Mouse (Mus musculus) heart, embryonic 14.5 days (tissue): ENCODE data around the gene Gstt2. TPM values are rescaled to one million over a fixed set of nuclear protein-coding genes. Genes with fewer than 3 reads are reported as not detected.

Experiments used
- ATAC-seq: fragments of 200-750 bp; cut with Nextera tagmentation; 2 replicates; pipeline ENCODE4 v1.8.0; 2017; ENCODE audit warnings: low read depth, moderate TSS enrichment; ENCODE audit not compliant: insufficient number of reproducible peaks, insufficient read depth, low FRiP score
- H3K27ac ChIP-seq, 2 experiments: fragments of 200-500 bp in 1 of 2; fragments of 300-500 bp in 1 of 2; sonication (generic) in 1 of 2; replicated peaks in 1 of 2; 2 replicates each; pipeline ENCODE4 v1.5.1; 2012 to 2014; ENCODE audit warnings: low read depth in 2 of 2, low read length in 2 of 2, control low read depth in 1 of 2, mild to moderate bottlenecking in 1 of 2, mixed read lengths in 1 of 2; ENCODE audit not compliant: control insufficient read depth in 1 of 2, insufficient read depth in 1 of 2
- H3K27me3 ChIP-seq: fragments of 300-500 bp; sonication (generic); 2 replicates; pipeline ENCODE4 v1.6.1; 2014; ENCODE audit warnings: mild to moderate bottlenecking, low read length, control low read depth; ENCODE audit not compliant: control insufficient read depth, insufficient read depth
- H3K36me3 ChIP-seq: fragments of 300-500 bp; sonication (generic); 2 replicates; pipeline ENCODE4 v1.6.1; 2014; ENCODE audit warnings: mild to moderate bottlenecking, control low read depth, low read length, mixed read lengths; ENCODE audit not compliant: control insufficient read depth, insufficient read depth
- H3K4me1 ChIP-seq, 2 experiments: fragments of 200-500 bp in 1 of 2; fragments of 300-500 bp in 1 of 2; sonication (generic) in 1 of 2; 2 replicates each; pipeline ENCODE4 v1.6.1; 2012 to 2014; ENCODE audit warnings: low read length in 2 of 2, control low read depth in 1 of 2, mixed read lengths in 1 of 2; ENCODE audit not compliant: control insufficient read depth in 2 of 2, insufficient read depth in 2 of 2
- H3K4me2 ChIP-seq: fragments of 300-500 bp; sonication (generic); 2 replicates; pipeline ENCODE4 v1.6.1; 2014; ENCODE audit warnings: mild to moderate bottlenecking, low read length
- H3K4me3 ChIP-seq, 2 experiments: fragments of 200-500 bp in 1 of 2; fragments of 300-500 bp in 1 of 2; sonication (generic) in 1 of 2; 2 replicates each; pipeline ENCODE4 v1.5.1; 2012 to 2014; ENCODE audit warnings: low read length in 2 of 2, mild to moderate bottlenecking in 2 of 2, control low read depth in 1 of 2, low read depth in 1 of 2, moderate library complexity in 1 of 2; ENCODE audit not compliant: control insufficient read depth in 1 of 2, insufficient read depth in 1 of 2
- H3K9ac ChIP-seq: fragments of 300-500 bp; sonication (generic); 2 replicates; pipeline ENCODE4 v1.6.1; 2014; ENCODE audit warnings: mild to moderate bottlenecking, low read length
- H3K9me3 ChIP-seq: fragments of 300-500 bp; sonication (generic); 2 replicates; pipeline ENCODE4 v1.6.1; 2016; ENCODE audit warnings: low read length, control low read depth; ENCODE audit not compliant: control insufficient read depth
- WGBS: fragments of 180-500 bp; shearing (Covaris S2); extraction: QIAGEN DNeasy Blood & Tissue Kit; methylation state at CpG from one replicate; pipeline ENCODE4 v1.1.7; 2014; 5-methylcytosine and 5-hydroxymethylcytosine counted together
- polyA plus RNA-seq: library from polyadenylated mRNA; unstranded; fragments of >200 nt; fragmentation: Nextera tagmentation; extraction: Ambion mirVana; gene quantifications from 2 replicates; pipeline ENCODE4 v1.2.1, GENCODE M21; 2014

Gstt2 gene
- polyA plus RNA-seq, 1 experiment from 2014 or later, result 13.5 TPM

- no peak for ATAC-seq
- 14% methylated on average over 21 of the region's 21 CpGs for WGBS
- peak overlapping the region; percentile 86 for H3K4me2 ChIP-seq
- H3K9me3 ChIP-seq, result no peaks in the 10 kb centered on the region
- no peaks in the 10 kb centered on the region for H3K36me3 ChIP-seq
- peaks cover 7% of the 10 kb centered on the region; the same call in 1 of the 2 replicates for H3K27me3 ChIP-seq
- H3K4me3 ChIP-seq, result peak overlapping the region; percentile 49 to 57
- no peak overlapping the region for H3K27ac ChIP-seq
- H3K4me1 ChIP-seq, result peaks cover 13 to 31% of the 10 kb centered on the region in 2 experiments
- H3K9ac ChIP-seq, result peak overlapping the region; percentile 75
Observed at GRCm38 (mm10) chr10:75833456-75834080, 3.7 kb downstream of the Gstt2 start.

- Histone ChIP-seq H3K4me2 (no peak overlapping the region), H3K27ac (no peak overlapping the region), H3K9ac (no peak overlapping the region), H3K27me3 (peaks cover 7% of the 10 kb centered on the region; the same call in 1 of the 2 replicates), H3K4me3 (no peak overlapping the region), H3K9me3 (no peaks in the 10 kb centered on the region), H3K36me3 (no peaks in the 10 kb centered on the region), H3K4me1 (peaks cover 7 to 21% of the 10 kb centered on the region in 2 experiments)
- no peak for ATAC-seq
- 48% methylated on average over 13 of the region's 13 CpGs for WGBS
Observed at GRCm38 (mm10) chr10:75832272-75832895, 4.8 kb downstream of the Gstt2 start.

DNA sequence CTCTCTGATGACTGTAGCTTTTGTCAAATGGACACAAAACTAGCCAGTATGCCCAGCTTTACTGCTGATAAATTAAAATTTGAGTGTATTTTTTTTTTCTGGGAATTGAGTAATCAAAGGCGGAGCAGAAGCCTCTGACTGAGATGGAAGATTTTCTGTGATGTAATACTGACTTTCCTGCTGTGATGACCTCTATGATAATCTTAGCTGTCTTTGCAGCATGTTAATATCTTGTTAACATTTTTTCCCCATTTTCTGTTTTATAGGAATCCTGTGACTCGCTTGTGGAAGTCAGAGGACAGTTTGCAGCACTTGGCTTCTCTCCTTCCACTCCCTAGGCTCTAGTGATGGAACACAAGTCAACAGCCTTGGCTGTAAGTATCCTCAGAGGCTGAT, 7.0 kb downstream of the Gstt2 start:
- H3K4me2 ChIP-seq, result no peak overlapping the region
- H3K4me1 ChIP-seq, result peaks cover 5% of the 10 kb centered on the region in 2 experiments; a peak in 3 of 4 replicates
- no peaks in the 10 kb centered on the region for H3K9me3 ChIP-seq
- H3K4me3 ChIP-seq, result no peak overlapping the region
- H3K27me3 ChIP-seq, result peaks cover 7% of the 10 kb centered on the region; the same call in 1 of the 2 replicates
- no peak overlapping the region for H3K9ac ChIP-seq
- WGBS, result 75% methylated on average over 2 of the region's 2 CpGs
- no peak overlapping the region for H3K27ac ChIP-seq
- no peak for ATAC-seq
- no peaks in the 10 kb centered on the region for H3K36me3 ChIP-seq

DNA sequence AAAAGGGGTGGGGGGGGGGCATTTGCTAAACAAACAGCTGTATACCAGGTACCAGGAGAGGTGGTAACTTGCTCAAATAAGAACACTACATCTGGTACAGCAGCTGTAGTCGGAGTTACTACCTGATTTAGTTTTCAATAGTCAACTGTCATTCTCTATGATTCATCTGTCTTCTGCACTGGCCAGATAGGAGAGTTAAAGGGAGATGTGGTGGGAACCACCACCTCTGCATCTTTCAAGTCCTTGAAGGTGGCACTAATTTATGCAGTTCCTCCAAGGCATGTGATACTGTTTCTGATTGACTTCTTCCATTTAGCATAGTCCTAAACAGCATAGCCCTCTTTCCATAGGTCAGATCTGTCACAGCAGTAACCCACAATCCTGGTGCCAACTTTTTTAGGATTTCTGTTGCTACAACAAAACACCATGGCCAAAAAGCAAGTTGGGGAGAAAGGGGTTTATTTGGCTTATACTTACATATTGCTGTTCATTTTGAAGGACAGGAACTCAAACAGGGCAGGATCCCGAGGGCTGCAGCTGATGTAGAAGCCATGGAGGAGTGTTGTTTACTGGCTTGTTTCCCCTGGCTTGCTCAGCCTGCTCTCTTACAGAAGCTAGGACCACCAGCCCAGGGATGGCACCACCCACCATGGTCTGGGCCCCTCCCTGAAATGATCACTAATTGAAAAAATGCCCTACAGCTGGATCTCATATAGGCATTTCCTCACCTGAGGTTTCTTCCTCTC, 7.5 kb downstream of the Gstt2 start:
- Histone ChIP-seq H3K9me3 (no peaks in the 10 kb centered on the region), H3K4me1 (peaks cover 4% of the 10 kb centered on the region in 2 experiments; a peak in 2 of 4 replicates), H3K9ac (no peak overlapping the region), H3K27ac (no peak overlapping the region), H3K4me3 (no peak overlapping the region), H3K27me3 (peaks cover 7% of the 10 kb centered on the region; the same call in 1 of the 2 replicates), H3K36me3 (no peaks in the 10 kb centered on the region), H3K4me2 (no peak overlapping the region)
- no peak for ATAC-seq
- 66% methylated on average over 2 of the region's 2 CpGs for WGBS

- 0 out of 2 replicates have a peak, but pooled peaks cover under 1% of the 10 kb centered on the region for H3K9me3 ChIP-seq
- H3K27ac ChIP-seq, result no peak overlapping the region
- peaks cover 7% of the 10 kb centered on the region; the same call in 1 of the 2 replicates for H3K27me3 ChIP-seq
- ATAC-seq, result no peak
- H3K9ac ChIP-seq, result no peak overlapping the region
- H3K4me3 ChIP-seq, result no peak overlapping the region
- no peaks in the 10 kb centered on the region for H3K36me3 ChIP-seq
- H3K4me2 ChIP-seq, result no peak overlapping the region
- H3K4me1 ChIP-seq, result peaks cover 0 to 3% of the 10 kb centered on the region in 2 experiments; a peak in 1 of 4 replicates
Observed at GRCm38 (mm10) chr10:75828500-75828931, 8.7 kb downstream of the Gstt2 start.

DNA sequence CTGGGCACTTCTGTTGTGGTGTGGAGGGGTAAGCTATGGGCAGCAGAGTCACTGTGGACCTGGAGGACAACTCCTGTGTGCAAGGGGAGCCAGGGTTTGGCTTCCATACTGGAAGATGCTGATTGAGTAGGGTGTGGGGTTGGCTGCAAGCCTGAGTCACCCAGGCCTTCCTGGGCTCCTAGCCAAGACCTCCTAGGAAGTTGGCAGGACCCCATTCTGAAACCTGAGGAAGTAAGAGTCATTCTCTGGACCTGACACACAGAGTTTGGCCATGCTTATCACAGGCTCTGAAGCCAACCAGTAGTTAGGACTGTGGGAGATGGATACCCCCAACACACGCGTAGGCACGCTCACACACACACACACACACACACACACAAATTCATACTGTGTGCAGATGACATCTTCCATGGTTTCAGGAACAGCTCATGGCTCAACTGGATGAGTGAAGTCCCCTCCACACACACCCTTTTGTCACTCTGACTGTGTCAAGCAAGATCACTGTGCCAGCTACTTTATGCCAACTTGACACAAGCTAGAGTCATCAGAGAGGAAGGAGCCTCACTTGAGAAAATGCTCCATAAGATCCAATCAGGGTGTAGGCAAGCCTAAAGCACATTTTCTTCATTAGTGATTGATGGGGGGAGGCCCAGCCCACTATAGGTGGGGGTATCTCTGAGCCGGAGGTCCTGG, 9.4 kb downstream of the Gstt2 start:
- Histone ChIP-seq H3K9ac (no peak overlapping the region), H3K4me3 (no peak overlapping the region), H3K4me2 (no peak overlapping the region), H3K27ac (no peak overlapping the region), H3K9me3 (0 out of 2 replicates have a peak, but pooled peaks cover 2% of the 10 kb centered on the region), H3K36me3 (no peaks in the 10 kb centered on the region), H3K4me1 (no peaks in the 10 kb centered on the region), H3K27me3 (peaks cover 5% of the 10 kb centered on the region; the same call in 1 of the 2 replicates)
- 87% methylated on average over 4 of the region's 4 CpGs for WGBS
- ATAC-seq, result 0 out of 2 replicates have a peak, but pooled peaks have one; percentile 26

DNA sequence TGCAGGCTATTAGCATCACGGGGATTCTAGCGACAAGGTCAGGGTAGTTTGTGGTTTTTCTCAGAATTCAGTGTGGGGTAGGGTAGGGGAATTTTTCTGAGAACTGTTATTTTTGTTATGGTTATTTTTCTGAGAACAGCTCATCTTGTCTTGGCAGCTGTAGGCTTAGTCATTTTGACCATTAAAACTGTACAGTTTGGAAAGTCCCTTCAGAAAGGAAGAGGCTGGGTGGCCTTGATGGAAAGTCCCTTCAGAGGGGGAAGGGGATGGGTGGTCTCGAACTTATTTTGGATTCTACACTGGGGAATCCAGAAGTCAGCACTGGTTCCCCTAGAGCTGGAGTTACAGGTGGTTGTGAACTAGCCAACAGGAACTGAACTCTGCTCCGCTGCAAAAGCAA, 12.7 kb downstream of the Gstt2 start:
- Histone ChIP-seq H3K27ac (no peak overlapping the region), H3K4me2 (no peak overlapping the region), H3K36me3 (no peaks in the 10 kb centered on the region), H3K9ac (no peak overlapping the region), H3K4me1 (no peaks in the 10 kb centered on the region), H3K4me3 (no peak overlapping the region), H3K27me3 (no peaks in the 10 kb centered on the region), H3K9me3 (0 out of 2 replicates have a peak, but pooled peaks cover 2% of the 10 kb centered on the region)
- no peak for ATAC-seq
- 78% methylated on average over 4 of the region's 4 CpGs for WGBS
